Mouse (Mus musculus) layer of hippocampus, adult 9-10 months (tissue): ENCODE results near the gene Trim71.
A peak's percentile ranks its signal among the peaks of the same experiment; 100 is the strongest.
"Not testable (repeated sequence)": the region's sequence is repeated elsewhere in the genome, so short reads cannot be mapped to it uniquely, and the experiment has no call there.

ENCODE experiments used
- DNase-seq: peaks from one replicate; pipeline ENCODE4 v3.0.0; 2022; ENCODE audit warnings: low spot score

The Trim71 gene

DNA sequence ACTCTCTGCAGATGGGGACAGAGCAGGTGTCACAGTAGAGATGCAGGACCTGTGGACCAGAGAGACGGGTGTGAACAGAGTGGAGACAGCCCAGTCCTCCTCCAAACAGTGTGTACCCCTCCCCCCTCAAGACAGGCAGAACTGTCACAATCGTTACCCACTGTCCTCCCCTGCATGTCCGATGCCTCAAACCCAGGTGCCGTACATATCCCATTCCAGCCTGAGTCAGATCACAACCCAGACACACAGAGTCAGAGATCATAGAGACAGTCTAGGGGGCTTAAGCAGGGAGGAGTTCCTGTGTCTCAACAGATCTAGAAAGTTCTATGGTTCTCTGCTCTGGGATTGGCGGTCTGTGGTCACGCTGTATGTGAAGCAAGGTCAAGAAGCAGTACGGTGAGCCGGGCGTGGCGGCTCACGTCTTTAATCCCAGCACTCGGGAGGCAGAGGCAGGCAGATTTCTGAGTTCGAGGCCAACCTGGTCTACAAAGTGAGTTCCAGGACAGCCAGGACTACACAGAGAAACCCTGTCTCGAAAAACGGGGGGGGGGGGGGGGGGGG lies 39.0 kb downstream of the Trim71 start:
- no peak for DNase-seq

DNA sequence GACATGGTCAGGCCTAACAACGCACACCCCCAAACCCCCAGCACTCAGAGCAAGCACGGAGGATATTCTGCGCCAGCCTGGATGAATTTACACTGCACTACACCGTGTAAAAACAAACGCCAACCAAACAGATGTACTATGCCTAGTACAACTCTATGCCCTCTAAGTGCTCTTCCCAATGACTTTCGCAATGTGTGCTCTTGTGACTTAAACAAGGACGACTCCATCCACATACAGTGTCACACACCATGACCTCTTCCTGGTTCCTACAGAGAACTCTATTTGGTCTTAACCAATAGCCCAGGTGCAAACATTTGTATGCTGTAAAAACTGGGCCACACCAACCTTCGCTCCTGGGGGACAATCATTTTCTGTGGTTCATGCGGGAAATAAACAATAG lies 41.7 kb downstream of the Trim71 start:
- no peak for DNase-seq

DNA sequence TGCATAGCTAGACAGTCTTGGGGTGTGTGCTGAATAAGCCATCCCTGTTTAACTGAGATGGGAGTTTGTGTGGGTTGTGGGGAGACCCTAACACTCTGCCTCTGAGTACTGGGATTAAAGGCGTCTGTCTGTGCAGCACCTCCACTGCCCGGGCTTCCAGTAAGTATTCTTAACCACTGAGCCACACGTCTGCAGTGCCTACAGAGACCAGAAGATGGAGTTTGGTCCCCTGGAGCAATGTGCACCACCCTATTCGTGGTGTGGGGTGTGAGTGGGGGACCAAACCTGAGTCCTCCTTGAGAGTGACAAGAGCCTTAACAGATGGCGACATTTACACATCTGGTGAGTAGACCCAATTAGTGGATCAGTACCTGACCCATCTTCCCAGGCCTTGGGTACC lies 42.1 kb downstream of the Trim71 start:
- no peak for DNase-seq

DNA sequence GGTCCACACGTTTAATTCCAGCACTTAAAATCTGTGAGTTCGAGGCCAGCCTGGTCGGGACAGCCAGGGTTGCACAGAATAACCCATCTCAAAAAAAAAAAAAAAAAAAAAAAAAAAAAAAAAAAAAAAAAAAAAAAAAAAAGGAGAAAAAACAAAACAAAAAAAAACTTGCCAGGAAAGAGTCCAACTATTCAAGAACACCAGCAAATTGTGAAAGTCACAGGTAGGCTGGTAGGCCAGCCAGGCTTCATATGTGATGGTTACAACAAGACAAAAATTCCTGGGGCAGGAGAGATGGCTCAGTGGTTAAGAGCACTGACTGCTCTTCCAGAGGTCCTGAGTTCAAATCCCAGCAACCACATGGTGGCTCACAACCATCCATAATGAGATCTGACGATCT lies 43.6 kb downstream of the Trim71 start:
- not testable (repeated sequence) for DNase-seq

DNA sequence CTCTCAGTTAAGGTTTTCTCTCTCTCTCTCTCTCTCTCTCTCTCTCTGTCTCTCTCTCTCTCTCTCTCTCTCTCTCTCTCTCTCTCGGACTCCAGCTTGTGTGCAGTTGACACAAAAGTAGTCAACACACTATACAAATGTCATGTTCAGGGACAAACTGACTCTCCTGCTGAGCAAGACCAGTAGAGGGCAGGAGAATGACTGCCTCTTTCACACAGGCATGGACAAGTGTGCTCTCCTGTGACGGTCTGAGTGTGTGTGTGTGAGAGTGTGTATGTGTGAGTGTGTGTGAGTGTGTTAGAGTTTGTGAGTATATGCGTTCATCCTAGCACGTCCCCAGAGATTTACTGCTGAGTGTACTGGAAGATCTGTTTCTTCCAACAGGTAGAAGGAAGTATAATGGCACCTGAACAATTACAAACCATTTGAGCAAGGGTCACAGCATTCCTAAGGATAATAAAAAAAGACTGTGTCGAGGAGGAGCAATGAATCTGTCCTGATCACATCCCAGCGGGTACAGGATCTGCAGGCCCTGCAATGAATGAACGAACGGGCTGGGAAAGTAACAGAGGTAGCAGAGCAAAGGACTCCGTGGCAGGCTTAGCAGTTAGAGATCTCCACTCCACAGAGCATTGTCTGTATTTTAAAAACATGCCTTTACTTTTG lies 45.2 kb downstream of the Trim71 start:
- no peak for DNase-seq

DNA sequence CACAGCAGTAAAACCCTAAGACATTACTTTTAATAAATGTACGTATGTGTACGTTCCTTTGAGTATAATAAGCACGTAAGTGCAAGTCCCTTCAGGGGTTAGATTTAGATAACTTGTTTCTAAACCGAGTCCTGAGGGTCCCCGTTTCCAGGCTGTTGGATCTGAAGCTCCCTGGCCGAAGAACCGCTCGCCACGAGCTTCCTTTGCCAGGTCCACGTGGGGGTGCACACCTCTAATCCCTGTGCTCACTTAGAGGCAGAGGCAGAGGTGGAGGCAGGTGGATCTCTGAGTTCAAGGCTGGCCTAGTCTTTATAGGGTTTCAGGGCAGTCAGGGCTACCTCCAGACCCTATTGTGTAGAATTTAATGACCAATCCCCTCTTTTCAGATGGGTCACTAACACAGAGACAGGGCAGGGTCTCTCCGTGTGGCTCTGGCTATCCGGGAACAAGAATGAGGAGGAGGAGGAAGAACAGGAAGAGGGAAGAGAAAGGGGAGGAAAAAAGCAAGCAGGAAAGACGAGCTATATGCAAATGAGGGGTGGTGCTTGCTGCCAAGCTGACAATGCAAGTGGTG lies 46.2 kb downstream of the Trim71 start:
- no peak for DNase-seq

DNA sequence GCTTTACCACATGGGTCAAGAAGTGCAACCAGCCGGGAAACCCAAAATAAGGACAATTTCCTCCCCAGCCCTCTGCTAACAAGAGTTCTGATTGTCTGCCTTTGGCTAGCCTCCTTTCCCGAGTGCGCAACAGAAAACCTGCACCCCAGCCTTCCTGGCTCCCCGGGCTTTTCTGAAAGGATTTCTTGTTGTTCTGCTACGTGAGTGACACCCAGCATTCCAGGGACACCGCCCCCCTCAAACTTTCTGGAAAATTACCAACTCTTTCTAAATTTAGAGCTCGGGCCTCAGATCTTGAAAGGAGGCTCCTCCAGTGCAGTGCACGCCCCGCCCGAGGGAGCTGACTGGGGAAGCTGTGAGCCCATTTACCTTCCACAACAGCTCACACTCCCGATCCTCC lies 48.8 kb downstream of the Trim71 start, which contains the start of gene C130032M10Rik:
Gene C130032M10Rik (plus strand): TSS at position 334 of the 400 bp plus-strand sequence.
- no peak for DNase-seq

DNA sequence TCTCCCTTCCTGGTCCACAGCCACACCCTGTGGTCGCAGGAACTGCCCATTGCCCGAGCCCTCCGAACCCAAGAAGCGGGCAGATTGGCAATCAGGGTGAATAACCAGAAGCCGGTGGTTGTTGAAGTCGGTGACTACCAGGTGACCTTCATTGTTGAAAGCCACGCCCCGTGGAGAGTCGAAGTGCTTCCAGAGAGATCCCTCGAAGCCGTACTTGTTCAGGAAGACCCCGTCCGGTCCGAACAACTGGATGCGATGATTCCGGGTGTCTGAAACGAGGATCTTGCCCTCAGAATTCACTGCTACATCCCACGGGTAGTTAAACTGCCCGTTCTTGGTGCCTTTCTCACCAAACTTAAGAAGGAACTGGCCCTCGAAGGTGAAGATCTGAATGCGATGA lies 51.3 kb downstream of the Trim71 start:
- DNase-seq, result no peak

DNA sequence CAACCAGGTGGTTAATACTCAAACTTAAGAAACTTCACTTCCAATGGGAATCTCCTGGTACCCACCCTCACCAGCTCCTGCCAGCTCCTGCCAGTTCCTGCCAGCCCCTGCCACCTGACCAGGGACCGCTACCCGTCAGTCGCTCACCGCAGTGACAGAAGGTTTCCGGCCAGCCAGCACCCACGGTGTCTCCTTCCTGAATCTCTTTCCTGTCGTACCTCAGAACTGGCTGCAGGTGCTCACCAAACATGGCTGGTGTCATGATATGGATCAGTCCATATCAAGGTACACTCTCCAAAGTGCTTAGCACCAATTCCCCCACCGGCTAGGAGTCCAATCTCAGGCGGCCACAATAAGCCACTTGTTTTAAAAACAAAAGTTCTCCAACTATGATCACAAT lies 54.4 kb downstream of the Trim71 start:
- no peak for DNase-seq

DNA sequence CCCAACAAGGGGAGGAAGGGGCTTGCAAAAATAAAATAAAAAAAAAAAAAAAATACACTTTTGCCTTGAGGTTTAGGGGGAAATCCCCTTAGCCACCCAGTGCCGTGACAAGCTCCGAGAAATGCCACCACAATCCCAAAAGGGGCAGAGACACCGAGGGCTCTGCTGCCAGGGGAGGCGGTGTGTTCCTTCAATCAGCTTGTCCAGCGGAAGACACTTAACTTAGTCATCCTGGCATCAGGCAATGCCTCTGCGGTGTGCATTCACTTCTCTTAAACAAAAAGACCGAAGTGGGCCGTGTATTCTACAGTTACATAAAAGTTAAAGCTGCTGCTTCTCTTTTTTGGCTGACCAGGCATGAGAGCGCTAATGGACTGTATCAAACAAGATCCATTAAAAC lies 56.7 kb downstream of the Trim71 start:
- DNase-seq, result no peak

DNA sequence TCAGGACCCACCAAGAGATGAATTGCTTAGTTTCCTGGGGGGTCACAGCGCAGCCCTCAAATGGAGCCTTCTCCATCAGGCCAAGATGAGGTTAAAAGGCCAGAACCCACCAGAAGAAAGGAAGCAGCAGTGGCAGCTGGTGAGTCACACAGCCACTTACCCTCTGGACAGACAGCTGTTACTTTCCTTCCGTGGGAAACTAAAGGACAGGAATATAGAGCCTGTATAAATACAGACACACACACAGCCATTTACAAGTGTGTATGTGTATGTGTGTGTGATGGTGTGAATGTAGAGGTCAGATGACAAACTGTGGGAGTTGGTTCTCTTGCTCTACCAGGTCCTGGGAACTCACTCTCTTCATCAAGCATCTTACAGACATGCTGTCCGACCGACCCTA lies 57.6 kb downstream of the Trim71 start:
- no peak for DNase-seq

DNA sequence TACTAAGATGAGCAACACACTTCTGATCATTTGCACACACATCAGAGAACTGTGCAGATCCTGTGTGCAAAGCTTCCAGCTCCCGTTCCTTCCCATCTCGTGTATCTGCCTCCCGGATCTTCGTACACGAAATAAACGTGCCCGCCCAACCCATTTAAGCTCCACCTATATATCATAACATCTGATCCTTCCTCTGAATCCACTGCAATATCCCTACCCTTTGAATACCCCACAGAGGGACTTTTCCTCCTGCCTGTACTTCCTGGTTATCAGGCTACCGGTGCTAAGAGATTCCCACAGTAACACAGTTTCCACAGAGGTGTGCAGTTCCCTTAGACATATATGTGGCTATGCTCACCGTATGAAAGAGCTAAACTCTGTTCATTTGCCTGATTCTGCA lies 59.4 kb downstream of the Trim71 start, which contains the start of gene Ccr4:
Gene Ccr4 (minus strand): TSS at position 101 of the 400 bp plus-strand sequence.
- no peak for DNase-seq

DNA sequence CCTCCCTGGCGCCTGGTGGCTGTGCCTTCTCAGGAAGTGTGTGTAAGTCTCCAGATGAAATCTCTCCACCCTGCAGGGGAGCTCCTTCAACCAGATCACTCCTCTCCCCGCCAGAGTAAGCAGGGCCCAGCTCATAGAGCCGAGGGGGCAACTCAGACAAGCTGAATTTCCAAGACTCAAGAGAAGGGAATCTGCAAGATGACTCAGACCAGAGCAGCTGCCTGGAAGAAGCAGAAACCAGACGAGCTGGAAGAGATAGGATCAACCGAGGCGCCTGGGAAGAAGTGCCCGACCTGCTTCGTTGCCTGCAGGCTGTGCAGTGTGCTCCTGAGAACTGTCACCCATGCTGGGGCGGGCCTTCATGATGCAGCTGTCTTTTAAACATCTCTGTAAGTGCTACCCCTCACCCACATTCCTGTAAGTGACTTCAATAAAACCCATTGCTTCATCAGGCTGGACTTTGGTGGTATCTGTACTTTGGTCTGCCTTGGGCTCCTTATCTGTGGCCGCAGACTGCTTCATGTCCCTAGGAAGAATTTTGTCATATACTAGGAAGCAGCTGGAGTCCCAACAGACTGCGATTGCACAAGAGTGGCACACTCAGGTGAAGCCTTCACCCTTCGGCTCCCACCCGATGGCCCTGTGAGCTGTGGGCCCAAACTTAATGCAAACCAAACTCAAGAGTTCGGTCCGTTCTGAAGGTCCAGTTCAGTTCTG lies 61.3 kb downstream of the Trim71 start:
- no peak for DNase-seq

DNA sequence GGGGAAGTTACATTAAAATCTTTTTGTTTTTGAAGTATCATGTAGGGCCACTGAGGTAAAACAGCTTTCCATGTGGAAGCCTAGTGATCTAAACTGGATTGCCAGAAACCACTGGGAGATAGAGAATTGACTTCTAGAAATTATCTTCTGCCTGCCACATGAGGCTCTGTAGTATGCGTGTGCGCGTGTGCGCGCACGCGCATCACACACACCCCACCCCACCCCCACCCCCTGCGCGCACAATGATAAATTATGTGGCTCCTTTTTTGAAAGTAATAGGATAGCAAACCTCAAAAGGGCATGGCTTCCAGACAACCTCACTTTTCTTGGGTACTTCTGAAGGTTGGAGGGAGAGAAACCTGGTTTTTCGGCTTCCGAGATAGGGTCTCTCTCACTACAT lies 62.3 kb downstream of the Trim71 start:
- DNase-seq, result no peak

DNA sequence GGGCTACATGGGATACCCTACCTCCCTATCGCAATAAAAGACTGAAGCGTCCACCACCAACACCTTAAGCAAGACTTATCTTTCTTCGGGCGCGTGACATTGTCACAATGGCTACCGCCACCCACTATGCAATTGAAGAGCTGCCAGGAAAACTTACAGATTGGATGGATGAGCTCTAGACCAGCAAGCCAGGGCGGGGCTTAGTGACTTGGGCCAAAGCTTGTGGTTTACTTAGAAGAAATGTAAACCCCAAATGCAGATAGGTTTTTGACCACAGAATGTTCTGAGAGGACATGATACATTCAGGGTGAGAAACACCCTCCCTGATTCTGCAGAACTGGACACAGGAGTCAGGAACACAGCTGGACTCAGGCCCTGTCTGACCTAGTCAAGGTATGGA lies 63.1 kb downstream of the Trim71 start:
- DNase-seq, result no peak

DNA sequence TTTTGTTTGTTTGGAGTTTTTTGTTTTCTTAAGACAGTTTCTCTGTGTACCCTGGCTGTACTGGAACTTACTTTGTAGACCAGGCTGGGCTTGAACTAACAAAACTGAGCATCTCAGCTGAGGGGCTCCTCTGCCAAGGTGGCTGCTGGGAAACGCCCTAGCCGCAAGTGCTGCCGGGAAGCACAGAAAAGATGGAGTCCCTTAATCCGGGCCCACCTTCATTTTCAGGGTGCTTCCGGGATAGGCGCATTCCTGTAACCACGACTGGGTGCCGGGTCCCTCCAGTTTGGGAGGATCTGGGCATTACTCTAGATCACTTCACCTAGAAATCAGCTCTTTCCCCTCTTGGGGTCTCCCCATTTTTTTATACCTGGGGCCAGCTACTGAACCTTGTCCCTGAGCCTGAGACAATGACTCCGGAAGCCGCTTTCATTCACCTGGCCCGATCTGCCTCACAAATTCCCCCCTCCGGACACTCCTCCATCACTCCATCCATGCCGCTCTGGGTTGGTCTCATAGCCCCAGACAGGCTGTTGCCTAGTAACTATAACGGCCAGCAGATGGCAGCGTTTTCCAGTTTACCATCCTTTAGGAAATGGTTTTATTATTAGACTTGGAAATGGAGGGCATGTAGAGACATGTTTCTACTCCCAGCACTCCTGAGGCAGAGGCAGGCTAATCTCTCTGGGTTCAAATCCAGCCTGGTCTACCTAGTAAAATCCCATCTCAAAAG lies 64.2 kb downstream of the Trim71 start:
- DNase-seq, result peak; percentile 33

DNA sequence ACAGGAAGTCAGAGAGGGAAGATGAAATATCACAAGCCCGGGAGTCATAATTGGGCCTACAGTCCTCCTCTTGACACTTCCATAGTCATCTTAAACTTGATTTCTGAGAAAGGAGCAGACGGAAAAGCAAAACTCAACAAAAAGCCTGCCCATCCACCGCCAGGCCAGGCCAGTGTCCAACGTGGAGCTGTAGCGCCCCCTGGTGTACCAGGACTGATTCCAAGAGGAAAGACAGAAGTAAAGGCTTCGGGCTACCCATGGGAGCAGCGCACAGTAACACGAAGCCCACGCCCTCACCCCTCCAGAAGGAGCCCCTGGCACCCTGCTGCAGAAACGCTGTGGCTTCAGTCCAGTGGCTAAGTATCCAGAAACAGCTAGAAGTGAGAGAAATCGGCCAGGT lies 66.0 kb downstream of the Trim71 start:
- peak; percentile 48 for DNase-seq

DNA sequence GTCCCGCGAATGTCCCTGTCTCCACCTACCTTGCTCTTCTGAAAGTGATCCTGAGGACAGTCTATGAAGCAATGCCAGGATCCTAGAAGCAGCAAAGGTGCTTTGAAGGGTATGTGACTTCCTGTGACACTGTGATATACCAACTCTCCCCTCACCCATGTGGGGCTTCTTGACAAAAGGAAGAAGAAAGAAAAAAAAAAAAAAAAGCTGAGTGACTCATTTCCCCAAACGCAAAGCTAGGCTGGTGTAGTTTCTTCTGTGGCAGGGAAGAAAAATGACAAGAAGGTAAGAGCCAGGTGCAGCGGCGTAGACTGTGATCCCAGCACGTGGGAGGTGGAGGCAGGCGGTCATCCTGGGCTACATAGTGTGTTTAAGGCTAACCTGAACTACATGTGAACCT lies 67.7 kb downstream of the Trim71 start:
- no peak for DNase-seq

DNA sequence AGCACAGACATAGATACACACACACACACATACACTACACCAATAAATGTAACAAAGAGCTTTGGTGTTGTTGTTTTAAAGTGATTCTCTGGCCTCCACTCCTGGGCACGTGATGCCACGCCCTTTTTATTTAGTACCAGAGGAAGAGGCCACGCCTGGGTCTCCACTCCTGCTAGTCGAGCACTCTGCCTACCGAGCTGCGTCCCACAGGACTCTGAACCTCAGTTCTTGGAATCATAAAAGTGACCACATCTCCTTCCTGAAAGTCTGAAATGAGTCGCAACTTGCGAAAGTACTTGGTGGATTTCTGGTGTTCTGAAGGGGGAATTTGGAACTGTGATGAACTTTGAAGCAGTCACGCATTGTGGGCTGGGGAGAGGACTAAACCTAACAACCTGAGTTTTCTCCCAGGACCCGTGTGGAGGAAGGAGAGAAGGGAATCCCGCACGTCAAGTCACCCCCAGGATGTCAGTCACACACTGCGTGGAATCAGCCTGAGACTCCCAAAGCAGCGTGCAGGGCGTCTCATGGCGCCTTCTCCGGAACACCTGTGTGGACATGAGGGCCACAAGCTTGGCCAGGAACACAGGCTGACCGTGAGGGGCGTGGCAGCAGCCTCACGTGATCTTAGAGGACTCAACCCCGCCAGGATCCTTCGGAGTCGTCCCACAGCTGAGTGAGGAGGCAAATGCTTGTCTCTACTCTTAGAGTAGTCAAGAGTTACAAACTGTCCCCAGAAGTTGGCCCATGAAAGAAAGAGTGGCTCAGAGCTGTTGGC lies 76.5 kb downstream of the Trim71 start:
- DNase-seq, result no peak

DNA sequence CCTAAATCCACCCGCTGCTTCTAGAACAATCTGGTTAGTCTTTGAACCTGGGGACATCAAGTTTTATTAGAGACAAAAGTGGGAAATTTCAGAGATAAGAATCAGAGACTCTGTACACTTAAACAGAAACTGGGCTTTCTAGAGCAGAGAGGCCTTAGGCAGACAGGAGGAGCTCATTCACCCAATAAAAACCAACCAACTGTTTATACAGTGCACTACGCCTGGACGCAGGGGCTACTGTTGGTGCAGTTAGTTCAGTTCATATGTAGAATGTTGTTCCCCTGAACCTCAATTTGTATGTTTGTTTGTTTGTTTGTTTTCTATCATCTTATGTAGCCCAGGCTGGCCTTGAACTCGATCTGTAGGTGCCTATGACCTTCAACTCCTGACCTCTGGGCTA lies 77.4 kb downstream of the Trim71 start:
- no peak for DNase-seq

DNA sequence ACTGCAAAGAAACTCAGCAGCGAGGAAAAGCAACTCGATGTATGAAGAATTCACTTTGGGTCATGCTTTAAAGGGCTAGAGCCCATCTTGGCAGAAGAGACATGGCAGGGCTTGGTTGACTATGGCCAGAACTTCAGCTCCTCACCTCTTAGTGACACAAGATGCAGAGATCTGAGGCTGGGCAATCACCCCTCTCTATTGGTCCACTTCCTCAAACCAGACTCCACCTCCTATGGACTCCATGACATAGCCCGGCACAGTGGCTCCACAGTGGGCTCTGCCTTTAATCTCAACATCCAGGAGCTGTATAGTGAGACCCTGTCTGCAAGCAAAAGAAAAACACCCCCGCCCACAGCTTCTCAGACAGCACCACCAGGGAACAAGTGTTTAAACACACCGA lies 79.4 kb downstream of the Trim71 start:
- DNase-seq, result no peak

DNA sequence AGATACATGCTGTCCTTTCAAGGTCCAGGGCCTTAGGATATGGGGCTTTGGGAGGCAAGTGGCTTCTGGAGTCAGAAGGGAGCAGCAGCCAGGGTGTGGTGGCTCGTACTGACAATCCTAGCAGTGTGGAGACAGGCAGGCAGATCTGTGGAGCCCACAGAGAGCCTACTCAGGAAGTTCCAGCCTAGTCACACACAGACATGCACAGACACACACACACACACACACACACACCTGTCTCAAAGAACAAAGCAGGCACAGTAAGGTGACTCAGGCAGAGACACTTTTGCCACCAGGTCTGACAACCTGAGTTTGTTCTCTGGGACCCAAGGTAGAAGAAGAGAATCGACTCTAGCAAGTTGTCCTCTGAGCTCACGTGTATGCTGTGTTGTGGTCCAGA lies 83.2 kb downstream of the Trim71 start:
- DNase-seq, result no peak
